Mouse (Mus musculus): ENCODE data around the gene Cenpj. TPM values are rescaled to one million over a fixed set of nuclear protein-coding genes. Genes with fewer than 3 reads are reported as not detected.

The Cenpj gene
- polyA plus RNA-seq, 1 experiment = 2.9 TPM

GRCm38 (mm10) chr14:56575969-56576901, 1.0 kb upstream of the Cenpj start:
- peak overlapping the region; percentile 95 for H3K4me3 ChIP-seq (ENCODE audit: extremely low read depth, insufficient read depth, insufficient read length)
- H3K27ac ChIP-seq (ENCODE audit: insufficient read depth, low read length) = peak overlapping the region; percentile 93
- WGBS = 25% methylated on average over 18 of the region's 18 CpGs
- H3K36me3 ChIP-seq (ENCODE audit: control insufficient read depth, insufficient read depth, low read length) = 0 out of 2 replicates have a peak, but pooled peaks cover 2% of the 10 kb centered on the region
- no peak for DNase-seq (ENCODE audit: low read depth in 1 of 2, low spot score in 2 of 2)
- TF ChIP-seq CTCF (IDR thresholded peaks at IDR 0.05; ENCODE audit: extremely low read depth, insufficient read depth, insufficient read length, insufficient replicate concordance) = no peak
- no peak for TF ChIP-seq POLR2A (IDR thresholded peaks at IDR 0.05; ENCODE audit: low read depth, low read length)
- H3K4me1 ChIP-seq (ENCODE audit: control insufficient read depth, insufficient read depth, insufficient read length) = peaks cover 4% of the 10 kb centered on the region
- H3K27me3 ChIP-seq (ENCODE audit: control insufficient read depth, insufficient read depth, low read length) = no peaks in the 10 kb centered on the region; the same call in 1 of the 2 replicates

GRCm38 (mm10) chr14:56572546-56572945, 2.7 kb downstream of the Cenpj start:
- Histone ChIP-seq H3K4me3 (ENCODE audit: extremely low read depth, insufficient read depth, insufficient read length) (no peak overlapping the region), H3K4me1 (ENCODE audit: control insufficient read depth, insufficient read depth, insufficient read length) (peaks cover 8% of the 10 kb centered on the region), H3K27me3 (ENCODE audit: control insufficient read depth, insufficient read depth, low read length) (no peaks in the 10 kb centered on the region; the same call in 1 of the 2 replicates), H3K36me3 (ENCODE audit: control insufficient read depth, insufficient read depth, low read length) (no peaks in the 10 kb centered on the region), H3K27ac (ENCODE audit: insufficient read depth, low read length) (no peak overlapping the region)
- no peak for TF ChIP-seq CTCF (IDR thresholded peaks at IDR 0.05; ENCODE audit: extremely low read depth, insufficient read depth, insufficient read length, insufficient replicate concordance)
- TF ChIP-seq POLR2A (IDR thresholded peaks at IDR 0.05; ENCODE audit: low read depth, low read length) = no peak
- no peak for DNase-seq (ENCODE audit: low read depth in 1 of 2, low spot score in 2 of 2)
- WGBS = 83% methylated on average over 2 of the region's 2 CpGs

GRCm38 (mm10) chr14:56571310-56572093, 3.7 kb downstream of the Cenpj start:
- Histone ChIP-seq H3K4me1 (ENCODE audit: control insufficient read depth, insufficient read depth, insufficient read length) (peaks cover 12% of the 10 kb centered on the region), H3K36me3 (ENCODE audit: control insufficient read depth, insufficient read depth, low read length) (no peaks in the 10 kb centered on the region), H3K27me3 (ENCODE audit: control insufficient read depth, insufficient read depth, low read length) (no peaks in the 10 kb centered on the region; the same call in 1 of the 2 replicates), H3K27ac (ENCODE audit: insufficient read depth, low read length) (peak overlapping the region; percentile 38; the same call in 1 of the 2 replicates), H3K4me3 (ENCODE audit: extremely low read depth, insufficient read depth, insufficient read length) (peak overlapping the region; percentile 72)
- under 1% methylated on average over 58 of the region's 59 CpGs for WGBS
- peak; percentile 87 to 93 for DNase-seq (ENCODE audit: low read depth in 1 of 2, low spot score in 2 of 2)
- TF ChIP-seq CTCF (IDR thresholded peaks at IDR 0.05; ENCODE audit: extremely low read depth, insufficient read depth, insufficient read length, insufficient replicate concordance) (no peak), POLR2A (IDR thresholded peaks at IDR 0.05; ENCODE audit: low read depth, low read length) (no peak)

- Histone ChIP-seq H3K4me3 (ENCODE audit: extremely low read depth, insufficient read depth, insufficient read length) (no peak overlapping the region), H3K36me3 (ENCODE audit: control insufficient read depth, insufficient read depth, low read length) (peaks cover 3% of the 10 kb centered on the region), H3K27me3 (ENCODE audit: control insufficient read depth, insufficient read depth, low read length) (no peaks in the 10 kb centered on the region), H3K4me1 (ENCODE audit: control insufficient read depth, insufficient read depth, insufficient read length) (peaks cover 10% of the 10 kb centered on the region; the same call in 1 of the 2 replicates), H3K27ac (ENCODE audit: insufficient read depth, low read length) (no peak overlapping the region)
- TF ChIP-seq POLR2A (IDR thresholded peaks at IDR 0.05; ENCODE audit: low read depth, low read length) (no peak), CTCF (IDR thresholded peaks at IDR 0.05; ENCODE audit: extremely low read depth, insufficient read depth, insufficient read length, insufficient replicate concordance) (no peak)
- 52% methylated on average over 4 of the region's 4 CpGs for WGBS
- DNase-seq (ENCODE audit: low read depth in 1 of 2, low spot score in 2 of 2) = no peak
Observed at GRCm38 (mm10) chr14:56569041-56569440, 6.2 kb downstream of the Cenpj start.

GRCm38 (mm10) chr14:56567476-56567875, 7.7 kb downstream of the Cenpj start:
- TF ChIP-seq POLR2A (IDR thresholded peaks at IDR 0.05; ENCODE audit: low read depth, low read length) = no peak
- no peak for TF ChIP-seq CTCF (IDR thresholded peaks at IDR 0.05; ENCODE audit: extremely low read depth, insufficient read depth, insufficient read length, insufficient replicate concordance)
- H3K27ac ChIP-seq (ENCODE audit: insufficient read depth, low read length) = no peak overlapping the region
- no peak overlapping the region for H3K4me3 ChIP-seq (ENCODE audit: extremely low read depth, insufficient read depth, insufficient read length)
- WGBS = 18% methylated on average over 7 of the region's 7 CpGs
- peak in 1 of 2 experiments; percentile 19 for DNase-seq (ENCODE audit: low read depth in 1 of 2, low spot score in 2 of 2)
- H3K27me3 ChIP-seq (ENCODE audit: control insufficient read depth, insufficient read depth, low read length) = no peaks in the 10 kb centered on the region
- peaks cover 14% of the 10 kb centered on the region for H3K36me3 ChIP-seq (ENCODE audit: control insufficient read depth, insufficient read depth, low read length)
- H3K4me1 ChIP-seq (ENCODE audit: control insufficient read depth, insufficient read depth, insufficient read length) = peaks cover 10% of the 10 kb centered on the region; the same call in 1 of the 2 replicates

GRCm38 (mm10) chr14:56559134-56559533, 16.1 kb downstream of the Cenpj start:
- no peak for DNase-seq (ENCODE audit: low read depth in 1 of 2, low spot score in 2 of 2)
- Histone ChIP-seq H3K27me3 (ENCODE audit: control insufficient read depth, insufficient read depth, low read length) (no peaks in the 10 kb centered on the region), H3K36me3 (ENCODE audit: control insufficient read depth, insufficient read depth, low read length) (peaks cover 30% of the 10 kb centered on the region), H3K27ac (ENCODE audit: insufficient read depth, low read length) (no peak overlapping the region), H3K4me1 (ENCODE audit: control insufficient read depth, insufficient read depth, insufficient read length) (no peaks in the 10 kb centered on the region), H3K4me3 (ENCODE audit: extremely low read depth, insufficient read depth, insufficient read length) (no peak overlapping the region)
- WGBS = 94% methylated on average over 3 of the region's 3 CpGs
- TF ChIP-seq POLR2A (IDR thresholded peaks at IDR 0.05; ENCODE audit: low read depth, low read length) = no peak
- no peak for TF ChIP-seq CTCF (IDR thresholded peaks at IDR 0.05; ENCODE audit: extremely low read depth, insufficient read depth, insufficient read length, insufficient replicate concordance)

Data from spleen, adult 2 months (tissue).